Mouse (Mus musculus): ENCODE data around the gene Susd2. TPM values are rescaled to one million over a fixed set of nuclear protein-coding genes. Genes with fewer than 3 reads are reported as not detected.

Gene Susd2
- polyA plus RNA-seq, 1 experiment: 0.04 TPM

DNA sequence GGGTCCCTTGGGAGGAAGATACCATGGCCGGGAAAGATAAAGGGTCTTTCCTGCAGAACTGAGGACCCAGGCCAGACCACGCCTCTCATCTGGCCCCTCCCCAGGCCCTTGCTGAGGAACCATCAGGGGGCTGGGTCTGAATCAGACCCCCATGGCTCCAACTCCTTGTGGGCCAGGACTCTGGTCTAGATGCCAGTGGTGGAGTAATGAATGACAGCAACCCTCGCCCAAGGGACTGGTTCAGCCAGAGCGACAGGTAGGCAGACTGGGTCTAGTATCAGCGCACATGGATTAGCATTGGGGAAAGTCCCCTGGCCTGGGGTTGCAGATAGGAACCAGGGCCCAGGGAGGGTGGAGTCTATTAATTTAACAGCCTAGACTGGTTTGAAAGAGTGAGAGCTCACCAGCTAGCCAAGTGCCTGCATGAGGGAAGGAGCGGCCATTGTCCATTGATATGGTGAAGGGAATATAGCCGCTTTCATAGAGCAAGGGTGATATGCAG, 2.0 kb downstream of the Susd2 start:
- no peak for TF ChIP-seq GATA1 (IDR thresholded peaks at IDR 0.05; ENCODE audit: low read length)

- no peak for TF ChIP-seq GATA1 (IDR thresholded peaks at IDR 0.05; ENCODE audit: low read length)
Measured at GRCm38 (mm10) chr10:75637711-75638110, 6.1 kb downstream of the Susd2 start.

DNA sequence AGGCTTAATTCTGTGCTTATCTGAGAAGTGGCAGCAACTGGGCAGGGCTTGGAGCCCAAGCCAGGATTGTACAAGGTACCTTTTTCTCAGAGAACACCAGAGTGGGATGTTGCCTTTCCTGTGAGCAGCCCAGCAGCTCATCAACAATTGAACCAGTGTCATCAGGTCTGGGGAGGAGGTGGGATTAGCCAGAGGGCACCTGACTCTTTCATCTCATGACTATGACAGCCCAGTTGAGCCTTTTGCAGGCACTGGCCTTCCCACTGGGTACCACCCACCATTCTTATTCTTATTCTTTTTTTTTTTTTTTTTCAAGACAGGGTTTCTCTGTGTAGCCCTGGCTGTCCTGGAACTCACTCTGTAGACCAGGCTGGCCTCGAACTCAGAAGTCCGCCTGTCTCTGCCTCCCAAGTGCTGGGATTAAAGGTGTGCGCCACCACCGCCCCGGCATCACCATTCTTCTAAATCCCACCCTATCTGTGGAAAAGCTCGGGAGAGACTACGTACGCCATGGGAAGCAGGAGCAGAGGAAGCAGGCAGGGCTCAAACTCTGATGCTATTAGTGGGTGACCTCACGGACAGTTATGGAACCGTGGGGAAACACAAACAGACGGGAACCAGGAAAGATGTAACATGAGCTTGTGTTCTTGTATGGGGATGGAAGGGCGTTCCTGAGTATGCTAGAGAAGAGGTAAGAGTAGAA, 7.6 kb downstream of the Susd2 start:
- no peak for TF ChIP-seq GATA1 (IDR thresholded peaks at IDR 0.05; ENCODE audit: low read length)

DNA sequence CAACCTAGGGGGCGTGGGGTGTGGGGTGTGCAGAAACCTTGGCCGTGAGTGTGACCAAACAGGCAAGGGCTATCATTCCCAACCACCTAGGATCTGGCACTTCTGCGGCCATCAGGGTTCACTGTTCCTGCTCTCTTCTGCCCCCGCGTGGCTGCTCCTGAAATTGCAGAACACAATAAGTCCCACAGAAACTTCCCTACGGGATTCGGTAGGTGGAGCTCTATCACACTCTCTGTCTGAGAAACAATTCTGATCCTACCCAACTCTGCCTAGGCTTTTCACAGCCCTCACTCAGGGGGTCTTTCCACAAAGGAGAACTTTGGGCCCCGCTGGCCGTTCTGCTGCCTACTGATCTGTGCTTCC, 8.1 kb downstream of the Susd2 start:
- no peak for TF ChIP-seq GATA1 (IDR thresholded peaks at IDR 0.05; ENCODE audit: low read length)

GRCm38 (mm10) chr10:75635019-75635692, 8.7 kb downstream of the Susd2 start:
- TF ChIP-seq GATA1 (IDR thresholded peaks at IDR 0.05; ENCODE audit: low read length): no peak

- TF ChIP-seq GATA1 (IDR thresholded peaks at IDR 0.05; ENCODE audit: low read length): no peak
Measured at GRCm38 (mm10) chr10:75634610-75635009, 9.2 kb downstream of the Susd2 start.

DNA sequence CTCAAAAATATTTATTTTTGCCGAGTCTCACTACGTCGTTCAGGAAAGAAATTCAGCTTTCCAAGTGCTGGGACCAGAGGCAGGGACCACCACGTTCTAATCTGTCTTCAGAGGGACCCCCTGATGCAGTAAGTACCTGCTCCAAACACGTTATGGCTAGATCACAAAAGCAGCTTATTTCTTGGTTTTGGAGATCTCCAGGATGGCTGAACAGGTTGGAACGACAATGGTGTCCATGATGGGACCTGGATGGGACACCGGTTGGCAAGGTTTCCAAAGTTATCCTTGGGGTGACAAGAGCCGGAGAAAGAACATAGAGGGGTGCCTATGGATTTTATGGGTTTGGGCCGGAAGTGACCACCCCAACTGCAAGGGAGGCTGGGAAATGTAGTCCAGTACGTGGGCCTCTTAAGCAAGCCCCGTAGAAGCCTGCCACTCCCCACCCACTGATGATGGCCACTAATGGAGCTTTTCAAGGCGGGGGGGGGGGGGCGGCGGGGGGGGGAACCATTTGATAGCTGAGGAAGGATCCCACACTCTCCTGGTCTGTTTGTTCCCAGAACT, 10.2 kb downstream of the Susd2 start:
- TF ChIP-seq GATA1 (IDR thresholded peaks at IDR 0.05; ENCODE audit: low read length): no peak

GRCm38 (mm10) chr10:75633048-75633447, 10.8 kb downstream of the Susd2 start:
- no peak for TF ChIP-seq GATA1 (IDR thresholded peaks at IDR 0.05; ENCODE audit: low read length)

DNA sequence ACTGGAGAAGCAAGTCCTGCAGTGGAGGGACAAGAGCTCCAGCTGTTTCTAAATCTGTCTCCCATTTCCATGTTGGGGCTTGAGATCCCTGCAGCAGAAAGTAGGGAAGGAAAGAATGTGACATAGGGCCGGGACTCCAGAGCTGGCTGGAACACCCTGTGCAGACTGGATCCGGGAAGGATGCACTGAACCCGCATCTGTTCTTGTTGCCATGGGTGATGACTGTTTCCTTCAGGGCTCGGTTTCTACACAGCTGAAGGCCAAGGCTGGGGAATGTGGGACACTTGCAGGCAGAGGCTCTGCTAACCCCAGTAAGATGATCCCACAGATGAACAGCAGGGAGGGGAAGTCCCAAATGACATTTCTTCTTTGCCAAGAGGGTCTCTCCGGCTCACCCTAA, 11.2 kb downstream of the Susd2 start:
- no peak for TF ChIP-seq GATA1 (IDR thresholded peaks at IDR 0.05; ENCODE audit: low read length)

DNA sequence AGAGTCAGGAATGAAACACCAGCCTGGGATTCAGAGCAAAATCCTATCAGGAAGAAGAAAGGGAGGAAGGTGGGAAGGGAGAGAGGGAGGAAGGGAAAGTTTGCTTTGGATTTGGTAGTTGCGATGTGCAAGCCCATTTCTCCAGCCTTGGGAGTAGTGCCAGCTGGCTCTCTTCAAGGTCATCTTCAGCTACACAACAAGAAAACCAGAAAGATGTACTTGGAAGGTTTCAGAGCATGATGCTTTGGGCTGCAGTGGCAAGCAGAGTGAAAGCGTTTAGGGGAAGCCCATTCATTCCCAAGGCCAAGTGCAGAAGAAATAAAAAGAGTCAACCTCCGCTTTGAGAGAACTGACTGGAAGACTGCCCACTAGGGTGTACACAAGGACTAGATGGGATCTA, 16.3 kb downstream of the Susd2 start:
- TF ChIP-seq GATA1 (IDR thresholded peaks at IDR 0.05; ENCODE audit: low read length): no peak

DNA sequence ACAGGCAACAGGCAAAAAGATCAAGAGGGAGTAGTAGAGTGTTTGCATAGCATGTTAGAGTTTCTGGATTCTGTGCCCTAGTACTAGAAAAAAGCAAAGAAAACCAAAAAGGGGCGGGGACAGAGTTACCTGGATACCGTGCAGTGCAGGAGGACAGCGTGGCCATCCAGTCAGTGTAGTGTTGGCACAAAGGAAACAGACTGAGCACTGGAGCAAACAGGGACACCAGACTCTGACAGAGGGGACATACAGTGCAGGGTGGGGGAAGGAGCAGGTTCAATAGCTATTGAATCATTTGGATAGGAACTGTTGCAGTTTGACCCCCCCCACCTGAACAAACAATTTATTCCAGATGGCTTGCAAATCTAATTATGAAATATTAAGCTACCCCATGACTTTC, 16.8 kb downstream of the Susd2 start:
- TF ChIP-seq GATA1 (IDR thresholded peaks at IDR 0.05; ENCODE audit: low read length): no peak

DNA sequence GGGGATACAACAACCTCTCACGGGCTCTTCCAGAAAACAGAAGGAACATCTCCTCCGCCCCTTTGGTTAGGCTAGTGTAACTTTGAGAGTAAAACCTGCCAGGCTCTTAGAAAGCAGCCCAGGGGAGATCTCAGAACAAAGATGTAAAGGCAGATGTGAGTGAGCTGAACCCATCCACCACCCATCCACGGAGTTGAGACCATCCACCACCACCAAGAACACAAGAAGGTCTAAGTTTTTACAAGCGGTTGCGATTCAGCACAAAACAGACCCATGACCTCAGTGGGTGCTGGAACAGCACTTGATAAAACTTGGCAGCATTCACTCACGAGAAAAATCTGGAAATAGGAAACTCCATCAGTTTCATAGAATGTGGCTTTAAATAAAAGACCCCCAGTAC, 17.9 kb downstream of the Susd2 start:
- TF ChIP-seq GATA1 (IDR thresholded peaks at IDR 0.05; ENCODE audit: low read length): no peak

DNA sequence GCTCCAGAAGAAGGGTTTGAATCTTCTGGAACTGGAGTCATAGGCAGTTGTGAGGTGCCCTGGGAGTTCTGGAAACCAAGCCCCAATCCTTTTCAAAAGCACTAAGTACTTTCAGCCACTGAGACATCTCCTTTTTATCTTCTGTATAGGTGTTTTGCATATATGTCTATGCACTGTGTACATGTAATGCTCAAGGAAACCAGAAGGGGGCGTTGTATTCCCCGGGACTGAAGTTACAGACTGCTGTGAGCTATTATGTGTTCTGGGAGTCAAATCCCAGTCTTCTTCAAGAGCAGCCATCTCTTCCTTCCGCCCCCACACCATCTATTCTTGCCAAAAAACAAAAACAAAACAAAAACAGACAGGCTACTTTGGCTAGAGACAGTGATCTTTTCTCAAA, 23.0 kb downstream of the Susd2 start:
- TF ChIP-seq GATA1 (IDR thresholded peaks at IDR 0.05; ENCODE audit: low read length): no peak

GRCm38 (mm10) chr10:75616044-75616443, 27.8 kb downstream of the Susd2 start:
- no peak for TF ChIP-seq GATA1 (IDR thresholded peaks at IDR 0.05; ENCODE audit: low read length)

GRCm38 (mm10) chr10:75610486-75610885, 33.3 kb downstream of the Susd2 start:
- TF ChIP-seq GATA1 (IDR thresholded peaks at IDR 0.05; ENCODE audit: low read length): no peak

GRCm38 (mm10) chr10:75608975-75609374, 34.8 kb downstream of the Susd2 start:
- TF ChIP-seq GATA1 (IDR thresholded peaks at IDR 0.05; ENCODE audit: low read length): no peak

- no peak for TF ChIP-seq GATA1 (IDR thresholded peaks at IDR 0.05; ENCODE audit: low read length)
Measured at GRCm38 (mm10) chr10:75607253-75607652, 36.6 kb downstream of the Susd2 start.
